Mouse (Mus musculus) embryo, embryonic 11.5 days (tissue): ENCODE data around the gene Brms1.

Source experiments
- DNase-seq: peaks from one replicate; pipeline ENCODE4 v3.0.0-alpha.2; 2012; ENCODE audit warnings: low read depth, low spot score

Brms1 gene

DNA sequence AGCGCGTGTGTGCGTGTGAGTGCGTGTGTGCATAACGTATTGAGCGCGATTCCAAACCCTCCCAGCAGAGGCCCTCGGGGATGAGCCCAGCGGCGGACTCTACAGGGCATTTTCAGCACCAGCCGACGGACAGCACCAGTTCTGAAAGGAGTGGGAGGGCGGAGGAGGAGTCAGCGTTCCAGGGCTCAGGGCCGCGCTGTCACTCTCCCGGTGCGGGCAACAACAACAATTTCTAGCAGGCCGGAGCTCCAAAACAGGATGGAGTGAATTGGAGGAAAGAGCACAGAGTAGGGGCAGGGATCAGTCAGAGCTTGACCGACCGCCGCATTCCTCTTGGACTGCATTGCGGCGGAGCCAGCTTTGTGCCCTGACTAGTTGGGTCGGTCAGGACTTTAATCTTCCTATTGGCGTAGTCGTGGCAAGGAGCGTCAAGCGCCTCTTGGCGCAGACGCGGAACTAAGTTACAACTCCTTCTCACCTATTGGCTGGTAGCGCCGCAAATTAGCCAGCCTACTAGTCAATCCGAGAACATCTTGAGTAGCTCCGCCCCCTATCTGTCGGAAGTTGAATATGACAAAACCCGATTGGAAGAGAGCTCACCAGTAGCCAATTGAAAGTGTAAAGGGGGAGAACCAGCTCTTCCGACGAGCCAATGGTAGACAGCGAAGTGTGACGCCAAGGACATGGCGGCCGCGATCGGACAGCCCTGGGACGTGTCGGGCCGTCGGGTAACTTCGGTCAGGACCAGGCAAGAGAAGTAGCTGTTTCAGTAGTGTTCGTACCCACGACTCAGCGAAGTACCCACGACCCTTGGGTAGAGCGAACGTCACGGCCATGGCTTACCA lies 47.0 kb downstream of the Brms1 start, which contains the start of gene Yif1a:
TSS of gene Yif1a (plus strand) at position 655 of the 845 bp plus-strand sequence.
- DNase-seq, result peak; percentile 94

DNA sequence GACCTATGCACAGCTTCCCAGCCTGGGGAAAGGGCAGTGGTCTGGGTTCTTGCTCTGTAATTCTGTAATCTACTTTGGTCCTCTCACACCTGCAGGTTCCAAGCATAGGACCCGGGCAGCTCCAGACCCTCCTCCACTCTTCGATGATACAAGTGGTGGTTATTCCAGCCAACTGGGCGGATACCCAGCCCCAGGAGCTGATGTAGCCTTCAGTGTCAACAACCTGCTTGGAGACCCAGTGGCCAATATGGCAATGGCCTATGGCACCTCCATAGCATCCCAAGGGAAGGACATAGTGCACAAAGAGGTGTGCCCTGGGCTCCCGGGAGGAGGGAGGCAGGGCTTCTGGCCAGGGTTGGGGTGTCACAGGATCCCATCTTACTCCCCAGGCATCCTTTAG lies 48.2 kb downstream of the Brms1 start:
- no peak for DNase-seq

- DNase-seq, result no peak
Measured at GRCm38 (mm10) chr19:5092083-5092482, 50.9 kb downstream of the Brms1 start.

GRCm38 (mm10) chr19:5093481-5094242 lies 52.5 kb downstream of the Brms1 start:
- DNase-seq, result no peak

DNA sequence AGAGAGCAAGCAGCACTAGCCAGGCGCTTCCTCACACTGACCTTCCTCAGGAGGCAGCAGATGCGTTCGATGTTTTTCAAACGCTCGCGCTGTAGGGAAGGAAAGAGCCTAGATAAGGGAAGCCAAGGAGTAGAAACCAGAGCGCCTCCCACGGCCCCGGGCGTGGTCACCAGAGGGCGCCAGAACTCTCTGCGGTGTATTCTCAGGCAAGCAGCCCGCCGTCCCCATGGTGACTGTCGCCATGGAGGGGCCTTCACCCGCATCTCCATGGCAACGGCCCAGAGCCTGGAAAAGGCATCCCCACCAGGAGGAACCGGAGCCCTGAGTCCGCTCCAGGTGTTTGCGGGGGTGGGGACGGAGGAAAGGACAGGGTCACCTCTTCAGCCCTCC lies 53.1 kb downstream of the Brms1 start:
- peak; percentile 95 for DNase-seq

DNA sequence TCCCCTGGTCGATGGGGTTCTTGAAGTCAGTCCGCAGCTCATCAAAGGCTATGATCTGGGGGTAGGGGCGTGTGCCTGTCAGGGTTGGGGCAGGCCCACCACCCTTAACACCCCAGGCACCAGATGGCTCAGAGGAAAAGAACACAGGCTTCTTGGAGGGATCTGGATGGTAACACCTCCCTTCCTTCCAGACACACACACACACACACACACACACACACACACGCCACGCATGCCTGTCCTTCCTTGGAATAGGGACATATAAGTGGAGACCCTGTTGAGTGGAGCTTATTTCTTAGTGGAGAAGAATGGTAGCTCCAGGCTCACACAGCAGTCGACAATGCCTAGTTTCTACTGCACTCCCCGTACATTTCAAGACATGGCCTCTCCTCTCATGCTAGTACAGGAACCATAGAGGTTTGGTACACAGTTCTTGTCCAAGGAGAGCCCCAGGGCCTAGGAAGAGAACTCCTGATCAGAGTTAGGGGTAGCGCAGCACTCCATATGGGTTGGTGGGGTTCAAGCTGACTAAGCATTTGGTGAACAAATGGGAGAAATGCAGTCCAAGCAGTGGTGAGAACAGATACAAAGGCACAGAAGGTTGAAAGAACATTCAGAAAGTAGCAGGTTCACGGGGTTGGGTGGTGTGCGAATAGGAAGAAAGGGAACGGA lies 53.7 kb downstream of the Brms1 start:
- no peak for DNase-seq

- no peak for DNase-seq
Measured at GRCm38 (mm10) chr19:5095887-5096474, 54.8 kb downstream of the Brms1 start.

GRCm38 (mm10) chr19:5097521-5098362 lies 56.6 kb downstream of the Brms1 start:
- no peak for DNase-seq

DNA sequence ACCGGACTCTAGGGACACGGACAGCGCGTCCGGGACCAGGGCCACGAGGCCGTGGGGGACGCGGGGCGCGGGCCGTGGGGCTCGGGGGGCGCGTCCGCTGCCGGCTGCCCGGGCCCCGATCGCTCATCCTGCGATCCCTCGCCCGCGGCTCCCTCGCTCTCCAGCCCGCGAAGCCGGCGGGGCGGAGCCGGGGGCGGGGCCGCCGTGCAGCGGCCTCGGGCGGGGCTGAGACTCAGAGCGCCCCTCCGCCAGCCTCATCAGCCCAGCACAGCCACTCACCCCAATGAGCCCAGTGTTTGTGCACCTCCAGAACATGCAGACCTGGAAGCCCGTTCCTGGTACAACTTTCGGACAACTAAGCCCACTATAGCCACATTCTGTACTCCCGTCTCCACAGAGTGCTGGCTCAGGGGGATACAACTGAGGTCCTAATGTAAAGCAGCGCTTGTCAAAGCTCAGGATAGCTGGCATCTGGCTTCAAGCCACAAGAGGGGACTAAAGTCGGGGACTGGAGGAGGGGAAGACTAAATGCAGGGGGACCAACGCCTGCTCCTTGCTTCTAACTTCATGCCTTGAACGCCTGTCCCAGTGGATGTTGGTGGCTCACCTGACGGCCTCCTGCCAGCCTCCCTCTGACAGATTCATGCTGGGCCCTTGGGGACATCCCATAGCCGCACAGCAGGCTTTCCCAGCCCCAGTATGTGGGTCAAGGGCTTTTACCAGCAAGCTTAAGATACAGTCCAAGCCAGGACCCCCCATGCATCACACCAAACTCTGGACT lies 57.4 kb downstream of the Brms1 start, which contains the start of gene Cnih2:
TSS of gene Cnih2 (minus strand) at position 159 of the 781 bp plus-strand sequence.
- DNase-seq, result no peak
